Mouse (Mus musculus) effector memory CD4-positive, alpha-beta T cell, adult 7 months (primary cell): ENCODE data around the gene Dok3. TPM values are rescaled to one million over a fixed set of nuclear protein-coding genes. Genes with fewer than 3 reads are reported as not detected.

Experiments used
- polyA plus RNA-seq: library from polyadenylated mRNA; unstranded; fragments of 100-300 nt; shearing (Covaris generic); gene quantifications from one replicate; pipeline ENCODE4 v1.2.1, GENCODE M21; 2017

The Dok3 gene
- polyA plus RNA-seq = not detected

DNA sequence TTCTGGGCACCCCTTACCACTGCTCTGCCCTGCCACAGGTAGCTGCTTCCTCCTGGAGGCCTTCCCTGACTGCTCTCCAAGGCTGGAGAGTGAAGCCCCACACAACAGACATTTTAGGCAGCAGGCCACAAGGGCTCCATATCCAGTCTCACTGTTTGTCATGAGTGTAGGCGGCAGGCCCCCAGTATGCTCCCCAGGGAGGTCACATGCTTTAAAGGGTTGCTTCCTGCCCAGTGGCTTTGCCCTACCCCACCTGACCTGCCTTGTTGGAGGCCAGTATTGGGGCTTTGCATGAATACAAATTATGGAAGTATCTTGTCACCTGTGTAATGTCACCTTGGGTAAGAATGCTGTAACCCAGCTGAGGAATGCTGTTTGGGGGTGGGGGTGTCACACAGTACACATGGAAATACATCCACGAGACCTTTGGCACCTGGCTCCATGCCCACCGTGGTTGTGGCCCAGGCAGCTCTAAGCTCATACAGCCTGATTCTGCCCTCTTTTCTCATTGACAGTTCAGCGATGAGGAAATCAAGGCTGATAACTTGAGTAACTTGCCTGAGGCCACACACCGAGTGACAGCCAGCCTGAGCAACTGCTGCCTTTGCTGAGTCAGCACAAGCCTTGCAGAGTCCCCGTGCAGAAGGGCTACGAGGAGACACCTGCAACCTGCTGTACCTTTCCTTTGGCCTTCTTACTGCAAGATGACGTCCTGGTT, at the start of gene Dok3:
Gene Dok3, minus strand, starts transcription at position 99 of the 718 bp plus-strand sequence.

DNA sequence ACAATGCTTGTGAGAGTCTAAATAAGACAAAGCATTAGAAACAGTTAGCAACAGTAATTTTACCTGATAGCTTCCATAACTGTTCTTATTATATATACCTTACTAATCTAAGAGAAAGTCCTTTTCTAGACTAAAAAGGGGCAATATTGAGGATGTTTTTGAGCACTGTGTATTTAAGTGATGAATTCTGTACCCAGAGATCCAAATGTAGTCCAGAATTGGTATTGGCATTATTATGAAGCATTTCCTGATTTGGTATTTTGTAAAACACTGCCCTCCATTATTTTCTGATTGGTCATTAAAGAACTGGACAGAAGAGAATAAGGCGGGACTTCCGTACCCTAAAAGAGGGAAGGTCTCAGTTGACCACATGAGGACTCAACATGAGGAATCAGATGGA, 44.3 kb upstream of the Dok3 start, which contains the start of gene Tmed9:
Gene Tmed9, plus strand, starts transcription at position 301 of the 400 bp plus-strand sequence.

DNA sequence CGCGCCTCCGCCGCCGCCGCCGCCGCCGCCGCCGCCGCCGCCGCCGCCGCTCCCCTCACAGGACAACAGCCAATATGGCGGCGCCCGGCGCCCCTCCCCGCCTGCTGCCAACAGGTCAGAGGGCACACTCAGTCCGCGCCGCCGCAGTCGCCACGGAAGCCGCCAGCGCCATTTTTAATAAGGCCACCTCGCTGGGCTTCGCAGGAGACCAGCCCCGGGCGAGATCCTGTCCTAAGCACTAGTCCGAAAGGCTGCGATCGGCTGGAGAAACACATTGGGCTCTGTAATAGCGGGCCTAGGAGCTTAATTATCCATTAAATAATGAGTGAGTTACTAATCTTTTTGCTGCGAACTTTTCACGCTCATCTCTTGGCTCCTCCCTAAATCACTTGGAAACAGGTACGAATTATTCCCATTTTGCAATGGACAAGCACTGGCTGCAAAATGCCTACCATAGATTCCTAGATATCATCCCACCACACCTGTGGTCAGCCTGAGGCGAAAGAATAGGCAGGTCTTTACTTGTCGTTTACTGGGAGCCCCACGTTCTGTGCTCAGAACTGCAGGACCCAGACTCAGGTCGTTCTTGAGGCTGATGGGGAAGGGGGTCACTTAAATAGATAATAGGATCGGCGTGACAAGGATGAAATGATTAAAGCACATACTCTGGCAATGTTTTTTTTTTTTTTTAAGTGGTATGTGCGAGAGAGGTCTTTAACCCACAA, 42.1 kb upstream of the Dok3 start, which contains the start of gene Fam193b:
Gene Fam193b, minus strand, starts transcription at position 94 of the 725 bp plus-strand sequence.

DNA sequence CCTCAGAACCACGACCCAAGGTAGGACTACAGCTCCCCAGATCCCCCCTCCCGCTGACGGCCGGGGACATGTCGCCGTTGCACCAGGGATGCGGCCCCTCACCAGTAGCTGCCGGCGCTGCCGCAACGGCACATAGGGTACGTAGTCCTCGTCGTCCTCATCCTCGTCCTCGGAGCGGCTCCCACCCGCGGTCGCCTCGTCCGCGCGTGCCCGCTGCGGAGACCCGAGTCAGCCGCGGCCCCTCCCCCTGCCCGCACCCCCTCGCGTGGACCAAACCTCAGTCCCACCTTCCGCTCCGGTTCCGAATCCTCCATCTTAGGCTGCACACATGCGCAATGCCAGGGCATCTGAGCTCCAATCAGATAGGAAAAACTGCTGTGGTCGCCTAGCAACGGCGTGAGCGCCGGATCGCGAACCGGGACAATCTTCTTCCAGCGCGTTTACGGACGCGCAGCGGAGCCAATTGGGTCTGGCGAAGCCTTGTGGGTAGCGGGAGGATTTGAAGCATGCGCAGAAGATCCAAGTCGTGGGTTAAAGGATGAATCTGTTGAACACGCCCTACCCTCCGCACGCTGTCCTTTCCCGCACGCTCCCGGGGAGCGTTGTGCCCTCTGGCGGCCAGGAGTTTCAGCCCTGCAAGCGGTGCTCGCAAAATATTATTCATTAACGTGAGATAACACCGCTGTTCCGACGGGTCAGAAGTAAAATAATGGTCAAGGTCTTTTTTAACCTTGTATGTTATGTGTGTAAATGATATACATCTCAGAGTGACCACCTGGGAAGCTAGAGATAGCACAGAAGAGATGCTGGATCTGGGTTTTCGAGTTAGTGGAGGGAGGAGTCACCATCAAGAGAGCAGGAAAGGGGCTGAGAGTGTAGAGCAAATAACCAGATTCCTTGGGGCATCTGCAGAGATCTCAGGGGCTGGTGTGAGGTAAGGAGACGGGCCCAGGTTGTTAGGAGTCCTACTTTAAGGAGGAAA, 7.4 kb upstream of the Dok3 start, which contains the start of gene Ddx41:
Gene Ddx41, minus strand, starts transcription at position 465 of the 982 bp plus-strand sequence.

DNA sequence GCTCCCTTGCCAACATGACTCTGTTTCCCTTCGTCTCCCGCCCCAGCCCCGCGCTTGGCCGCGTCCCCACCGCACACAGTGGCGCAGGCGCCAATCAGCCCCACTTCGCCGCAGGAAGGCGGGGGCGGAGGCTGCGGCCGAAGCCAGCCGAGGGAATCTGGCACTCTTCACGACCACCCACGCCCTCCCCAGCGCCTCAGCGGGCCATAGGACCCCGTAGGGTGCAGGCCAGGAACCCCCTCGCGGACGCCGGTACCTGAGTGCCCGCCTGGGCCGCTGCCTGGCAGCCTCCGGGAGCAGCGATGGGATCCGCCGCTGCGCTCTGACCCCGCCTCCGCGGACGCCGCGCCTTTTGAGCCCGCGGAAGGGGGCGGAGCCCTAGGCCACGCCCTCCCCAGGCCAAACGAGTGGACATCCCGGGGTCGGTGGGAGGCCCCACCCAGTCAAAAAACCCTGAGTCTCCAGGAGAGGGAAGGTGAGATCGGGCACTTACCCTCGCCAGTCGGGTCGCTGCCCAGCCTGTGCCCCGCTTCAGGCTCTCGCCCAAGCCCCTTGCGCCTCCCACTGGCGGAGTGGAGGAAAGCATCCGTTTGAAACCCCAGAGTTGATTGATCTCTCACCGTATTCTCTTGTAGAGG, 15.9 kb downstream of the Dok3 start, which contains the start of gene Pdlim7:
Gene Pdlim7, minus strand, starts transcription at position 566 of the 638 bp plus-strand sequence.

DNA sequence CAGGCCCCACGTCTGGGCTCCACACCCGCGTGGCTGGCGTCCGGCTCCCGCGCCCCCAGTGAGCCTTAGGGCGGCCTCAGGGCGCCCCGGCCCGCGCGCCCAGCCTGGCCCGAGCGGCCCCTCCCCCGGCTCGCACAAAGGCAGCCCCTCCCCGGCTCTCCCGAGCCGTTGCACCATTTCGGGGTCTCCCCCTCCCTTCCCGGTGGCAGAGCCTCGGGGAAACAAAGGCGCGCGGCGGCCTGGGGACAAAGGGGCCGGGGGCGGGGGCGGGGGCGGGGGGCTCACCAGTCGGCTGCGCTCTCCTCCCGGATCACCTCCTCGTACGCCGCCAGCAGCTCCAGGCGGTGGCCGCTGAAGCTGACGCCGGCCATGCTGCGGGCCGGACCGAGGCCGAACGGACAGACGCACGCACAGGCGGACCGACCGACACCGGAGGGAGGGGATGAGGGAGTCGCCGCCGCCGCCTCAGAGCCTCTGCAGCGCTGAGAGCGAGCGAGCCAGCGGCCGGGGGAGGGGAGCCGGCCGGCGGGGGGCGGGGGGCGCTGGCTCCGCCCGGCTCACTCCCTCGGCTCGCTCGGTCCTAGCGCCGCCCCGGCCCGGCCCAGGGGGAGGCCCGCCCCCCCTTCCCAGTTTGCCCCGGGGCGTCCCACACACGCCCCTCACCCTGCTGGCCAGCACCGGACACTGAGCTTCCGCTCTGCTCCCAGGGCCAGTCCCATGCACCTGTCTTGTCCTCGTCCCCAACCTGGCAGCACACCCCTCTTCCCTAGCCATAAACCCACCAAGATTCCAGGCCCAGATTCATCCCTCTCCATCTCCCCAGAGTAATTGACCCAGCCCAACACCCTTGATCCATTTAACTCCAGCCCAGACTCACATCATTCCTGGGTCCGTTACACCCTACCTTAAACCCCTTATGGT, 41.3 kb downstream of the Dok3 start, which contains the start of gene Dbn1:
Gene Dbn1, minus strand, starts transcription at position 534 of the 921 bp plus-strand sequence.

Other genes with a start within 250 kb of the Dok3 start
- gene Prelid1, start 208.8 kb downstream of the Dok3 start, polyA plus RNA-seq = 261 TPM
- gene Rab24, start 207.3 kb downstream of the Dok3 start, polyA plus RNA-seq = 90.2 TPM
- not detected for gene Mxd3, start 199.5 kb downstream of the Dok3 start, polyA plus RNA-seq
- gene Lman2, start 166.5 kb downstream of the Dok3 start, polyA plus RNA-seq = 148 TPM
- 66.5 TPM for gene Rgs14, start 159.6 kb downstream of the Dok3 start, polyA plus RNA-seq
- gene Slc34a1, start 131.1 kb downstream of the Dok3 start, polyA plus RNA-seq = 0.28 TPM
- 0.82 TPM for gene Pfn3, start 114.1 kb downstream of the Dok3 start, polyA plus RNA-seq
- gene F12, start 102.5 kb downstream of the Dok3 start, polyA plus RNA-seq = not detected
- 345 TPM for gene Grk6, start 84.2 kb downstream of the Dok3 start, polyA plus RNA-seq
- gene Prr7, start 65.0 kb downstream of the Dok3 start, polyA plus RNA-seq = 8.0 TPM
- gene Dbn1, start 41.2 kb downstream of the Dok3 start, polyA plus RNA-seq = not detected
- 8.9 TPM for gene Pdlim7, start 15.6 kb downstream of the Dok3 start, polyA plus RNA-seq
- 68.7 TPM for gene Ddx41, start 7.4 kb upstream of the Dok3 start, polyA plus RNA-seq
- 51.6 TPM for gene Fam193b, start 41.8 kb upstream of the Dok3 start, polyA plus RNA-seq
- gene Tmed9, start 44.4 kb upstream of the Dok3 start, polyA plus RNA-seq = 224 TPM
- gene B4galt7, start 70.6 kb upstream of the Dok3 start, polyA plus RNA-seq = 34.4 TPM
- gene Caml, start 93.7 kb upstream of the Dok3 start, polyA plus RNA-seq = 23.9 TPM
- 70.6 TPM for gene Ddx46, start 105.7 kb upstream of the Dok3 start, polyA plus RNA-seq
- 34.0 TPM for gene B230219D22Rik, start 163.8 kb upstream of the Dok3 start, polyA plus RNA-seq
- 29.3 TPM for gene Txndc15, start 185.4 kb upstream of the Dok3 start, polyA plus RNA-seq
- gene Pcbd2, start 198.1 kb upstream of the Dok3 start, polyA plus RNA-seq = 45.3 TPM